Comparison of ENCODE assay signal across 8 mouse cellular contexts in genomic region chr16:32867919-32868552, GRCm38 (mm10). TPM values are rescaled to one million over a fixed set of nuclear protein-coding genes. Genes with fewer than 3 reads are reported as not detected.
A peak's percentile ranks its signal among the peaks of the same experiment; 100 is the strongest.
DNase-seq lines count a peak whose midpoint lies in the region; ATAC-seq lines count a peak whose summit lies in the region.

No protein-coding gene starts in this region.

- H3K9me3 ChIP-seq in lung, embryonic 16.5 days (ENCODE audit: control insufficient read depth, low read length): no peaks in the 10 kb centered on the region

- no peaks in the 10 kb centered on the region for H3K36me3 ChIP-seq in lung, embryonic 16.5 days (ENCODE audit: control insufficient read depth, insufficient read depth, low read length)

- peak overlapping the region; percentile 60 for H3K4me3 ChIP-seq in lung, embryonic 16.5 days (ENCODE audit: low read length)

- no peaks in the 10 kb centered on the region for H3K27me3 ChIP-seq in lung, embryonic 16.5 days (ENCODE audit: control insufficient read depth, insufficient read depth, low read depth, low read length)

- under 1% methylated on average over 35 of the region's 35 CpGs for WGBS in lung, embryonic 16.5 days

- peak; percentile 90 for DNase-seq in MEL-GATA-1-ER (ENCODE audit: extremely low read depth, low read depth)
- DNase-seq in cerebellum, adult 8-10 months: peak; percentile 85
- peak; percentile 89 for DNase-seq in forelimb bud, embryonic 11.5 days (ENCODE audit: low read depth, low spot score)
- peak; percentile 82 for DNase-seq in layer of hippocampus, adult 9-10 months (ENCODE audit: low spot score)
- peak; percentile 56 for DNase-seq in ovary, postnatal 10 days (ENCODE audit: low spot score)
- DNase-seq in thymus, postnatal 10 days (ENCODE audit: low spot score in 2 of 2): peak; percentile 83 to 86

- peak overlapping the region; percentile 65 for H3K4me2 ChIP-seq in lung, embryonic 16.5 days (ENCODE audit: low read depth, low read length)

- H3K4me1 ChIP-seq in lung, embryonic 16.5 days (replicated peaks; ENCODE audit: control insufficient read depth, insufficient read depth, low read length): peaks cover 9% of the 10 kb centered on the region

- 0 out of 2 replicates have a peak overlapping the region, but pooled peaks have one; percentile 21 for H3K27ac ChIP-seq in lung, embryonic 16.5 days (ENCODE audit: low read length)

- ATAC-seq in hematopoietic stem cell, adult 5-6 weeks (replicated peaks in 1 of 2; ENCODE audit: insufficient read depth in 1 of 2, low FRiP score in 2 of 2, low TSS enrichment in 1 of 2, low read depth in 1 of 2, poor library complexity in 2 of 2, severe bottlenecking in 2 of 2): peak; percentile 96 to 99
- ATAC-seq in lung, embryonic 16.5 days (ENCODE audit: low read depth): peak; percentile 99

- peak overlapping the region; percentile 69 for H3K9ac ChIP-seq in lung, embryonic 16.5 days (ENCODE audit: low read length)

RNA-seq across cellular contexts. Expression of gene Fyttd1, which starts 9.3 kb away (rescaled TPM):
- total RNA-seq in hematopoietic stem cell, adult 5-6 weeks (2017): 73.0 and 86.8 TPM in 2 replicates
- polyA plus RNA-seq in lung, embryonic 16.5 days (2015; fragmentation: Nextera tagmentation; extraction: Ambion mirVana): 96.8 and 100 TPM in 2 replicates

RNA-seq across cellular contexts. Expression of gene Rubcn, which starts 9.5 kb away (rescaled TPM):
- total RNA-seq in hematopoietic stem cell, adult 5-6 weeks (2017): 12.9 and 16.2 TPM in 2 replicates
- polyA plus RNA-seq in lung, embryonic 16.5 days (2015; fragmentation: Nextera tagmentation; extraction: Ambion mirVana): 21.0 and 21.8 TPM in 2 replicates

RNA-seq across cellular contexts. Expression of gene Lrch3, which starts 45.9 kb away (rescaled TPM):
- 24.5 TPM in 2 replicates for total RNA-seq in hematopoietic stem cell, adult 5-6 weeks (2017)
- polyA plus RNA-seq in lung, embryonic 16.5 days (2015; fragmentation: Nextera tagmentation; extraction: Ambion mirVana): 18.4 and 18.9 TPM in 2 replicates

RNA-seq across cellular contexts. Expression of gene Smbd1, which starts 57.8 kb away (rescaled TPM):
- not detected in 2 replicates for total RNA-seq in hematopoietic stem cell, adult 5-6 weeks (2017)
- polyA plus RNA-seq in lung, embryonic 16.5 days (2015; fragmentation: Nextera tagmentation; extraction: Ambion mirVana): 0.31 and 0.55 TPM in 2 replicates

Comparison
In these comparisons a context has a peak if more than half of its experiments do, and no peak if none do; other contexts are left out.
1. Peak in every context shown above with its lines: DNase-seq, ATAC-seq, H3K4me3 ChIP-seq and H3K27ac ChIP-seq.